Mouse (Mus musculus) heart, postnatal 0 days (tissue): ENCODE results near the gene Sox12.

ENCODE experiments used
- CTCF ChIP-seq: IDR thresholded peaks from 2 replicates; pipeline ENCODE4 v1.5.1; 2016; ENCODE audit warnings: antibody characterized with exemption, control low read depth, low read depth
- EP300 ChIP-seq: IDR thresholded peaks from 2 replicates; pipeline ENCODE4 v1.6.1; 2016; ENCODE audit warnings: antibody characterized with exemption, low read depth

DNA sequence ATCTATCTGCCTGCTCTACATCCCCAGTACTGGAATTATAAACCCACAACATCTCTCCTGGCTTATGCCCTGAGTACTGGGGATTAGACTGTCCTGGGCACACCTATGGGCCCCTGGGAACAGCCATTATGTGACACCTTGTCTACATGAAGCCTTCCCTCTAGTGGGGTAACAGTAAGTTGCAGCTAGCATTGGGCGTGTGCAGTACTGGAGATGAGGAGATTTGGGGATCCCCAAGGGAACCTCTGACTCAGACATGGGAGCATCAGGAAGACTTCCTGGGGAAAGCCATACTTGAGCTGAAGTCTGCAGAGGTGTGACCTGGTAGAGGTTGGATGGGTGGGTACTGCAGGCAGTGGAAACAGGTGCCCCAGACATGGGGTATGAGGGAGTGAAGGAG, 41.1 kb upstream of the Sox12 start:
- peak; percentile 44 for TF ChIP-seq CTCF
- TF ChIP-seq EP300, result no peak
